Mouse (Mus musculus): Measurements from ENCODE around the gene Mrpl23.

Mrpl23 gene

GRCm38 (mm10) chr7:142523200-142523990 lies 9.1 kb upstream of the Mrpl23 start:
- DNase-seq = no peak

GRCm38 (mm10) chr7:142525342-142526178 lies 6.9 kb upstream of the Mrpl23 start:
- no peak for DNase-seq

- peak; percentile 16 for DNase-seq
Observed at GRCm38 (mm10) chr7:142529350-142529749, 3.1 kb upstream of the Mrpl23 start.

- DNase-seq = no peak
Observed at GRCm38 (mm10) chr7:142531973-142532521, 439 bp upstream of the Mrpl23 start.

GRCm38 (mm10) chr7:142533059-142533855 lies 771 bp downstream of the Mrpl23 start:
- DNase-seq = peak; percentile 85

- no peak for DNase-seq
Observed at GRCm38 (mm10) chr7:142535116-142535515, 2.6 kb downstream of the Mrpl23 start.

- DNase-seq = no peak
Observed at GRCm38 (mm10) chr7:142535832-142536231, 3.3 kb downstream of the Mrpl23 start.

GRCm38 (mm10) chr7:142537181-142537580 lies 4.7 kb downstream of the Mrpl23 start:
- no peak for DNase-seq

- DNase-seq = peak; percentile 58
Observed at GRCm38 (mm10) chr7:142537879-142538278, 5.4 kb downstream of the Mrpl23 start.

- DNase-seq = no peak
Observed at GRCm38 (mm10) chr7:142538291-142538690, 5.8 kb downstream of the Mrpl23 start.

- no peak for DNase-seq
Observed at GRCm38 (mm10) chr7:142538766-142539165, 6.3 kb downstream of the Mrpl23 start.

GRCm38 (mm10) chr7:142539828-142540227 lies 7.3 kb downstream of the Mrpl23 start:
- DNase-seq = no peak

GRCm38 (mm10) chr7:142542771-142543303 lies 10.4 kb downstream of the Mrpl23 start:
- DNase-seq = no peak

- no peak for DNase-seq
Observed at GRCm38 (mm10) chr7:142545967-142546366, 13.5 kb downstream of the Mrpl23 start.

GRCm38 (mm10) chr7:142547874-142548273 lies 15.4 kb downstream of the Mrpl23 start:
- no peak for DNase-seq

- no peak for DNase-seq
Observed at GRCm38 (mm10) chr7:142548706-142549105, 16.2 kb downstream of the Mrpl23 start.

- no peak for DNase-seq
Observed at GRCm38 (mm10) chr7:142549941-142550763, 17.7 kb downstream of the Mrpl23 start.

- no peak for DNase-seq
Observed at GRCm38 (mm10) chr7:142550935-142551373, 18.5 kb downstream of the Mrpl23 start.

- no peak for DNase-seq
Observed at GRCm38 (mm10) chr7:142551691-142552090, 19.2 kb downstream of the Mrpl23 start.

- DNase-seq = no peak
Observed at GRCm38 (mm10) chr7:142552591-142553416, 20.3 kb downstream of the Mrpl23 start.

Measured in kidney, adult 18-20 months (tissue).